Comparison of ENCODE assay signal across 13 mouse cellular contexts in the genomic region with DNA sequence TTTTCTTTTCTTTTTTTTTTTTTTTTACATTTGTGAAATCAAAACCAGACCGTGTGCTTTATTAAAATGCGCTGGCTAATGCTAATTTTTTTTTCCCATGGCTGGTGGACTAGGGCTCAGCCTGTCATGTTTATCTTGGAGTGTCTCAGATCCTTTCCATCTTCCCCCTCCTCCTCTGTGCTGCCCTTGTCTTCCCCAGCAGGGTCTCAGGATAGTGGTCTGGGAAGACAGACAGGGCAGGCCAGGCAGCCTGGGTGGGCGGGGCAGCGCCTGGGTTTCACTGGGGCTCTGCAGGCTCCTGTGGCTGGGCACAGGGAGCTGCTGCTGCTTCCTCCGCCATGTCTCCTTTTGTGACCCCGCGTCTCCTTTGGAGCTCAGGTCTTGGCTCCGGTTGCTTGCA.
DNase-seq lines count a peak whose midpoint lies in the region; ATAC-seq and TF ChIP-seq lines count a peak whose summit lies in the region.
"Had no signal": no experiment of that assay in that cellular context is flagged by ENCODE, and none has a peak within 500 bp of the region (broad histone marks: within the 10 kb centered on the region; RNA-seq: fewer than 3 reads in every experiment).

No protein-coding gene starts in this region.

- 18% methylated on average over 8 of the region's 8 CpGs for WGBS in hindbrain, embryonic 12.5 days
- 23% methylated on average over 8 of the region's 8 CpGs for WGBS in hindbrain, embryonic 16.5 days
- WGBS in stomach, embryonic 14.5 days = 28% methylated on average over 8 of the region's 8 CpGs
- 48% methylated on average over 8 of the region's 8 CpGs for WGBS in stomach, postnatal 0 days
- 27% methylated on average over 8 of the region's 8 CpGs for WGBS in embryonic facial prominence, embryonic 15.5 days

- DNase-seq in stomach, postnatal 0 days (ENCODE audit: low spot score) = no peak
- peak; percentile 56 for DNase-seq in yolk sac, embryonic 10.5 days (ENCODE audit: low spot score)
- DNase-seq in layer of hippocampus, postnatal 25 days (ENCODE audit: extremely low spot score in 1 of 2, low spot score in 1 of 2) = no peak
- no peak for DNase-seq in gastrocnemius, postnatal 36 days
- DNase-seq: gastrocnemius, postnatal 14 days; layer of hippocampus, adult 9-11 months; thymus, postnatal 14 days had no signal

- intact Hi-C loops in gastrocnemius, postnatal 36 days (cut with DNase I) = no loop called here

- H3K4me2 ChIP-seq in hindbrain, embryonic 12.5 days (replicated peaks) = no peak overlapping the region
- no peak overlapping the region for H3K4me2 ChIP-seq in hindbrain, embryonic 16.5 days (ENCODE audit: low read length)
- no peak overlapping the region for H3K4me2 ChIP-seq in stomach, embryonic 14.5 days (replicated peaks; ENCODE audit: low read depth, low read length)
- no peak overlapping the region for H3K4me2 ChIP-seq in stomach, postnatal 0 days (replicated peaks; ENCODE audit: low read depth)
- 0 out of 2 replicates have a peak overlapping the region, but pooled peaks have one; percentile 8 for H3K4me2 ChIP-seq in embryonic facial prominence, embryonic 15.5 days (replicated peaks)
- H3K4me2 ChIP-seq: liver, embryonic 15.5 days had no signal

- H3K9ac ChIP-seq in hindbrain, embryonic 12.5 days = no peak overlapping the region
- H3K9ac ChIP-seq in hindbrain, embryonic 16.5 days (ENCODE audit: low read depth, low read length) = no peak overlapping the region; the same call in 1 of the 2 replicates
- H3K9ac ChIP-seq in stomach, embryonic 14.5 days (replicated peaks; ENCODE audit: low read depth, low read length) = no peak overlapping the region
- H3K9ac ChIP-seq in stomach, postnatal 0 days (ENCODE audit: low read length) = no peak overlapping the region
- no peak overlapping the region for H3K9ac ChIP-seq in embryonic facial prominence, embryonic 15.5 days
- H3K9ac ChIP-seq: liver, embryonic 15.5 days had no signal

- H3K36me3 ChIP-seq in hindbrain, embryonic 12.5 days = no peaks in the 10 kb centered on the region
- no peaks in the 10 kb centered on the region for H3K36me3 ChIP-seq in hindbrain, embryonic 16.5 days (ENCODE audit: control insufficient read depth, insufficient read depth, low read length)
- H3K36me3 ChIP-seq in stomach, embryonic 14.5 days (ENCODE audit: control insufficient read depth, insufficient read depth, low read length) = no peaks in the 10 kb centered on the region
- H3K36me3 ChIP-seq in stomach, postnatal 0 days (ENCODE audit: control insufficient read depth, insufficient read depth, low read length) = no peaks in the 10 kb centered on the region
- no peaks in the 10 kb centered on the region for H3K36me3 ChIP-seq in embryonic facial prominence, embryonic 15.5 days
- H3K36me3 ChIP-seq: liver, embryonic 15.5 days had no signal

- no peak for TF ChIP-seq EP300 in stomach, postnatal 0 days (optimal IDR thresholded peaks at IDR 0.05)

- ATAC-seq in hindbrain, embryonic 12.5 days (ENCODE audit: low FRiP score) = no peak
- no peak for ATAC-seq in hindbrain, embryonic 16.5 days
- no peak for ATAC-seq in stomach, embryonic 14.5 days (ENCODE audit: insufficient number of reproducible peaks, insufficient read depth, low FRiP score, low read depth)
- no peak for ATAC-seq in stomach, postnatal 0 days (ENCODE audit: low FRiP score, low TSS enrichment)
- ATAC-seq in embryonic facial prominence, embryonic 15.5 days (ENCODE audit: insufficient number of reproducible peaks, low FRiP score, low TSS enrichment, low read depth) = no peak

- no peaks in the 10 kb centered on the region for H3K9me3 ChIP-seq in hindbrain, embryonic 12.5 days (replicated peaks)
- H3K9me3 ChIP-seq in hindbrain, embryonic 16.5 days (ENCODE audit: control insufficient read depth, low read length) = no peaks in the 10 kb centered on the region
- H3K9me3 ChIP-seq in stomach, embryonic 14.5 days (ENCODE audit: control insufficient read depth, low read depth, low read length) = no peaks in the 10 kb centered on the region
- no peaks in the 10 kb centered on the region for H3K9me3 ChIP-seq in stomach, postnatal 0 days (ENCODE audit: control insufficient read depth, low read length)
- H3K9me3 ChIP-seq in embryonic facial prominence, embryonic 15.5 days (replicated peaks) = no peaks in the 10 kb centered on the region
- H3K9me3 ChIP-seq: liver, embryonic 15.5 days had no signal

- H3K4me3 ChIP-seq in hindbrain, embryonic 12.5 days = no peak overlapping the region
- H3K4me3 ChIP-seq in hindbrain, embryonic 16.5 days (ENCODE audit: low read length) = no peak overlapping the region
- H3K4me3 ChIP-seq in stomach, embryonic 14.5 days (ENCODE audit: low read depth, low read length) = no peak overlapping the region
- H3K4me3 ChIP-seq in stomach, postnatal 0 days (ENCODE audit: low read depth, low read length) = no peak overlapping the region
- no peak overlapping the region for H3K4me3 ChIP-seq in embryonic facial prominence, embryonic 15.5 days (replicated peaks)
- H3K4me3 ChIP-seq: erythroblast, embryonic 14.5 days; liver, embryonic 15.5 days had no signal

- no peak for TF ChIP-seq CTCF in stomach, postnatal 0 days (IDR thresholded peaks at IDR 0.05; ENCODE audit: low read depth)

- H3K27ac ChIP-seq in hindbrain, embryonic 12.5 days = peak overlapping the region; percentile 48; the same call in 1 of the 2 replicates
- no peak overlapping the region for H3K27ac ChIP-seq in hindbrain, embryonic 16.5 days (ENCODE audit: low read depth, low read length)
- 0 out of 2 replicates have a peak overlapping the region, but pooled peaks have one; percentile 1 for H3K27ac ChIP-seq in stomach, embryonic 14.5 days (ENCODE audit: low read length)
- no peak overlapping the region for H3K27ac ChIP-seq in stomach, postnatal 0 days (replicated peaks)
- peak overlapping the region; percentile 86 for H3K27ac ChIP-seq in embryonic facial prominence, embryonic 15.5 days (replicated peaks)
- H3K27ac ChIP-seq: liver, embryonic 15.5 days had no signal

- H3K4me1 ChIP-seq in hindbrain, embryonic 12.5 days = peaks cover 36% of the 10 kb centered on the region
- peaks cover 11% of the 10 kb centered on the region for H3K4me1 ChIP-seq in hindbrain, embryonic 16.5 days (ENCODE audit: control insufficient read depth, insufficient read depth, low read depth, low read length)
- peaks cover 31% of the 10 kb centered on the region; the same call in 1 of the 2 replicates for H3K4me1 ChIP-seq in stomach, embryonic 14.5 days (ENCODE audit: control insufficient read depth, insufficient read depth, low read length)
- no peaks in the 10 kb centered on the region for H3K4me1 ChIP-seq in stomach, postnatal 0 days (replicated peaks; ENCODE audit: control insufficient read depth, insufficient read depth)
- H3K4me1 ChIP-seq in embryonic facial prominence, embryonic 15.5 days = peaks cover 43% of the 10 kb centered on the region
- H3K4me1 ChIP-seq: liver, embryonic 15.5 days had no signal

- no peaks in the 10 kb centered on the region; the same call in 1 of the 2 replicates for H3K27me3 ChIP-seq in hindbrain, embryonic 12.5 days
- H3K27me3 ChIP-seq in hindbrain, embryonic 16.5 days (replicated peaks; ENCODE audit: control insufficient read depth, insufficient read depth, low read length) = no peaks in the 10 kb centered on the region
- H3K27me3 ChIP-seq in stomach, embryonic 14.5 days (ENCODE audit: control insufficient read depth, insufficient read depth, low read length) = no peaks in the 10 kb centered on the region
- H3K27me3 ChIP-seq in stomach, postnatal 0 days (ENCODE audit: control insufficient read depth, insufficient read depth, low read length) = no peaks in the 10 kb centered on the region
- no peaks in the 10 kb centered on the region for H3K27me3 ChIP-seq in embryonic facial prominence, embryonic 15.5 days
- H3K27me3 ChIP-seq: liver, embryonic 15.5 days had no signal

Comparison
In these comparisons a context has a peak if more than half of its experiments do, and no peak if none do; other contexts are left out.
1. H3K27ac ChIP-seq: peak in hindbrain, embryonic 12.5 days (single experiment), stomach, embryonic 14.5 days (single experiment) and embryonic facial prominence, embryonic 15.5 days (single experiment); none in hindbrain, embryonic 16.5 days (single experiment) and stomach, postnatal 0 days (single experiment).